Mouse (Mus musculus): Measurements from ENCODE around the gene Fam217a. TPM values are rescaled to one million over a fixed set of nuclear protein-coding genes. Genes with fewer than 3 reads are reported as not detected.
"Not testable (repeated sequence)": the region's sequence is repeated elsewhere in the genome, so short reads cannot be mapped to it uniquely, and the experiment has no call there.

Fam217a gene
- under 1 TPM in 1 of 2 experiments, not detected in 1; 0.56 TPM for polyA plus RNA-seq (2017; shearing (Covaris generic))

DNA sequence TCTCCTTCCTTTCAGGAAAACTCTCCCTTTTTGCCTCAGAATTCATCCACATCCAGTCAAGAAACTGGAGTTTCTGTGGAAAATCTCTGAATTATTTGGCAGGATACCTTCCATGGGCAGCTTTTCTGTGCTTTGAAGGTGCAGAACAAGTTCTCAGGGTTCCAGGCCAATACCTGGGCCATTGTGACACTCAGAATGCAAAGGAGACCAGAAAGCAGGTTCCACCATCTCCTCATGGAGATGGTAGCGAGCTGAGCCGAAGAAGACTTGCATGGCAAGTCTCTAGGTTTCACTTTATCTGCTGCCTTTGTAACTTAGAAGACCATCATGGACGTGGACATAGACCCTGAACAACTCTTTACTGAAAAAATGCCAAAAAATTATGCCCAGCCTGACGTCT lies at the start of gene Fam217a, which contains the start of gene 4933417A18Rik:
Gene Fam217a (minus strand): TSS at position 101 of the 400 bp plus-strand sequence.
Gene 4933417A18Rik (plus strand): TSS at position 200 of the 400 bp plus-strand sequence.
- no peak for ATAC-seq

DNA sequence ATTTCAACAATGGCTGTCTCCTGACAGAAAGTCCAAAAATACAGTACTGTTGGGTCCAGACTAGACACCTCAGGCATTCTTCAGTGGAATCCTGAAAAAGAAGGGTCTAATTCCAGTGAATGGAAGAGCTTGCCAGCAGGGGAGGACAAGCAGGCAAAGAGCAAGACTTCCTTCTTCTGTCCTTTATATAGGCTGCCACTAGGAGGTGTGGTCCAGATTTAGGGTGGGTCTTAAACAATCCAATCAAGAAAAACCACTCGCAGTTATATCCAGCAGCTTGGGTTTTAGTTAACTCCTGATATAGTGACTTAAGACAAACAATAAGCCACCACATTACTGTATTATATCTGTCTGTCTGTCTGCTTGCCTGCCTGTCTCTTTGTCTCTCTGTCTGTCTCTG lies 49.7 kb upstream of the Fam217a start:
- no peak for ATAC-seq

DNA sequence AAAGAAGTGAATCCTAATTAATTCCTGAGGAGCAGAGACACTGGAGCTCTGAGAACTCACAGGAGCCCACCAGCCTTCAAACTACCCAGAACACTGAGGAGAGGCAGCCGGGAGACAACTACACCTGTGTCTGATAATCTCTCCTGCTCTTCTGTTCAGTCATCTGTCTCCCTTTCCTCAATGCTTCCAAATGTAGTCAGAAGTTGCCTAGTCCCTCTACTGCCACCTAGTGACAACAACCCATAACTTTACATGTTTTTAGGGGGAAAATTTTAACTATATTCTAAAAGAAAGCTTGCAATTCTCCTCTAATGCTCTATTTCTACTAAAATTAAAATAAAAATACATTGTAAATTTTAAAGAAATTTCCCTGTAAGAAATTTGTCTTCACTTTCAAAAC lies 49.0 kb upstream of the Fam217a start:
- peak; percentile 56 for ATAC-seq

DNA sequence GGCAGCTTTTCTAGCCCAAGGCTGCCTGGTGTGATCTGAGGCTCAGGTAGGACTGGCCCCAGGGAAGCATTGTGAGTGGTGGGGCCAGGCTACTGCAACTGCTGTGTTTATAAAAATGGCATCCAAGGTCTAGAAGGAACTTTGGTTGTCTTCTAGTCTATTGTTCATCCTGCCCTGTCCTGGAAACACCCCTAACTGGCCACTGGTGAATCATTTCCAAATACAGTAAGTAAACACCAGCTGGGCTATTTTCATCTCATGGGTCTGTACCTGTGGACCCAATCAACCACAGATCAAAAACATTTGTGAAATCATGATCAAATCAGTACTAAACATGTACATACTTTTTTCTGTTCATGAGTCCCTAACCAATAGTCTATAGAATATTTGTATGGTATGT lies 48.3 kb upstream of the Fam217a start:
- ATAC-seq, result not testable (repeated sequence)

DNA sequence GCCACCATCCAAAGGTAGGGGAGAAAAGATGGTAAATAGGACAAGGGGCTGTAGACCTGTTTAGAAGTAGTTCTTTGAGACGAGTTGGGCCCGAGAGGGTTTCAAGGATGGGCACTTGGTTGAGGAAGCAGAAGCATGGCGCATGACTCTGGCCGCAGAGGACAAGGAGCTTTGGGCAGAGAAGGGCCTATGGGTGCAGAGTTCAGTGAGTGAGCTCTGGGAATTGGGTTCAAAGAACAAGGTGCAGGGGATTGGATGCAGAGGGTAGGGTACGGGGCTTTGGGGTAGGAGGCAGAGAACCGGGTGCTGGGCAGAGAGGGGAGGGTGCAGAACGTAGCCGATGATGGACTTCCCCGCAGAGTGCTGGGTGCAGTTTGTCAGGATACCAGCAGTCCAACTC lies 41.5 kb upstream of the Fam217a start:
- not testable (repeated sequence) for ATAC-seq

DNA sequence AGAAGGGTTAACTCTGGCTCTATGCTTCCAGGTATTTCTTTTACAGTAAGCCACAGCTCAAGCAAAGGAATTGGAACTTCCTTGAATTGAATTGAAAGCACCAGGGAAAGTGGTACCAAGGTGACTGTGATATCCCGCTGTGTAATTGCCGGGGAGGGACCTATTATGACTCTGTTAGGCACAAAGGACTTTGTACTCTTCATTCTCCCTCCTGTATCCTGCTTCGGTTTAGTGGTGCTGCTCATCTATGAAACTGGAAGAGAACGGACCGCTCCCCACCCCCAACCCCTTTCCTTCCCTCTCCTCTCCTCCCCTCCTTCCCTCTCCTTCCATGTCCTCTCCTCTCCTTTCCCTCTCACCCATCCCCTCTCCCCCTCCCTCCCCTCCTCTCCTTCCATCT lies 40.8 kb upstream of the Fam217a start:
- ATAC-seq, result no peak

DNA sequence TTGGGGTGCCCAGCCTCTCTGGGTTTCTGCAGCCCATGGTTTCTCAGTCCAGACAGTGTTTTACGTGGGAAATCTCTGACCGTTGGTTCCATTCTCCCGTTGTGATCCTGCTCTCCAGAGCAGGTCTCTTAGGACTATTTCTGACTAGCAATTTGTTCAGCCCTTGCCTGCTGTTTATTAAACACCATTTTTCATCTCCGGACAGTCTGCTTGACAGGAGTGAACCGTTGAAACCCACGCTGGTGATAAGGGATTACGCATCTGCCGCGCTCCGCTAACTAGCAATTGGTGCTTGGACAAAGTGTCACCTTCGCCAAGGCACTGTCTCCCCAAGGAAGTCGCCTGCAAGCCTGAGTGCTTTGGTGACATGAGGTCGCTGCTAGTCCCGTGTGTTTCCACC lies 40.3 kb upstream of the Fam217a start:
- no peak for ATAC-seq

DNA sequence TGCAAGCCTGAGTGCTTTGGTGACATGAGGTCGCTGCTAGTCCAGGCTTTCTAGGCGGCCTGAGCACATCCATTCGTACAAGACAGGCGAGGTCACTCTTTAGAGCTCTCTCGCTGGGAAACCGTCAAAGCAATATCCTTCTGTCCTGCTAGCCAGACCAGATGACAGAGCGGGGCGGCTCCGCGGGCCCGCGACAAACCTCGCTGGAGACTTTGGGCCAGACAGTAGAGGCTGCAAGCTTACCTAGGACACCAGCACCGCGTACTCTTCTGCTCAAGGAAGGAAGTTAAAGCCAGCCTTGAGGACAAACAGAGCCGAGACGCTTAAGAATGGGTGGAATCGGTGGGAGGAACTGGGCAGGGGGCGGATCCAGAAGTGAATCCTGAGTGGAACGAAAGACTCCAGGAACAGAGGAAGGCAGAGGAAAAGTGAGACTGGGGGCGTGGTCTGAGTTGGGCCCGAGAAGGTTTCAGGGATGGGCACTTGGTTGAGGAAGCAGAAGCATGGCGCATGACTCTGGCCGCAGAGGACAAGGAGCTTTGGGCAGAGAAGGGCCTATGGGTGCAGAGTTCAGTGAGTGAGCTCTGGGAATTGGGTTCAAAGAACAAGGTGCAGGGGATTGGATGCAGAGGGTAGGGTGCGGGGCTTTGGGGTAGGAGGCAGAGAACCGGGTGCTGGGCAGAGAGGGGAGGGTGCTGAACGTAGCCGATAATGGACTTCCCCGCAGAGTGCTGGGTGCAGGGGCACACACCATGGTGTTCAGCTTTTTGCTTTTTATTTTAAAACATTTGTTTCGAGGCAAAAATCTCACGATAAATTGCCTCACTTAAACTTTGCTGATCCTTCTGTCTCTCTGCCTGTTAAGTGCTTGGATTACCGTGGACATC lies 39.6 kb upstream of the Fam217a start, which contains the start of gene Eci3:
Gene Eci3 (minus strand): TSS at position 300 of the 887 bp plus-strand sequence.
- ATAC-seq, result no peak

DNA sequence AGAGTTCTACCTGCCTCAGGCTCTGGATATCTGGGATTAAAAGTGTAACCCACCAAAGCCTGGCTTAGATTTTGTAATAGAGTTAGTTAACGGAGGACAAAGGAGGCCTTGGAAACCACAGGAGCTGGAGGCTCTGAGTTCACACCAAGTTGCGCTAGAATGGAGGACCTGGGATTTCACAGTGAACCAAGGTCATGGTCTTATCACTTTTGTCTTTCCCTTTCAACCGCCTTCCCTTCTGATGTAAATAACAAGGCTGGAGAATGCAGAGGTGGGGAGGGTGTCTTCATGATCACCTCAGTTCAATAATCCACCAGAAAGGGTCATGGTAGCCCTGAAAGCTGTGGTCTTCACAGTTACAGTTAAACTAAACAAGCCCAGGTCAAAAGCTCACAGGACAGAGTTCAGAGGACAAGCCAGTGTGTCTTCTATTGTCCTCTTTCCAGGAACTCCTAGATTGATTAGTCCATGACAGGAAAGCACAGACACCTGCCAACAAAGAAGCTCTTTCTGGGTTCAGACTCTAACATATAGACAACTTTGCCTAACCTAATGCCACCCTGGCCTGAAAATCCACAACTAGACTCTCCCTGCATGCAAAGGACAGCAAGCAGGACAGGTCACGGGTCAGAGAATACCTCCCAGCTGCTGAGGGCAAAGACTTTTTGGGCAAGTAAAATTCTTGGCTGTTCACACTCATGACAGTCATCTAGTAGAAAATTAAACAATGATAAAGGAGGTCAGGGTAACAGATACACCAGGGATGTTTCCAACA lies 37.1 kb upstream of the Fam217a start:
- ATAC-seq, result no peak

DNA sequence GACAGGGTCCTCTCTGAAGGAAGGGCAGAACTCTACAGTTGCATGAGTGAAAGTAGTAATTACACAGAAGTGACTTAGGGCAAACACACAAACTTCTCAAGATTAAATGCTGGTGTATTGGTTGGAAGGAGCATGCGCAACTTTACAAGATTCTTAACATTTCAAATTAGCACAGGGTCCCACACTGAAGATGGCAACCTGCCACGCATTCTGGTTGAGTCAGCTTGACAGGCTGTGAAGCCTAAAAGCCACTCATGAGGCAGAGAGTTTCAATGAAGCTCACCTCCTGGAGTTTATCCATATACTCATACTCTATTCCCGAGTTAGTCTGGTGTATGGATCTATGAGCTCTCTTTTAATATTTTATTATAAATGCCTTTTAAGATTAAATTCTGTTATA lies 34.0 kb upstream of the Fam217a start:
- not testable (repeated sequence) for ATAC-seq

DNA sequence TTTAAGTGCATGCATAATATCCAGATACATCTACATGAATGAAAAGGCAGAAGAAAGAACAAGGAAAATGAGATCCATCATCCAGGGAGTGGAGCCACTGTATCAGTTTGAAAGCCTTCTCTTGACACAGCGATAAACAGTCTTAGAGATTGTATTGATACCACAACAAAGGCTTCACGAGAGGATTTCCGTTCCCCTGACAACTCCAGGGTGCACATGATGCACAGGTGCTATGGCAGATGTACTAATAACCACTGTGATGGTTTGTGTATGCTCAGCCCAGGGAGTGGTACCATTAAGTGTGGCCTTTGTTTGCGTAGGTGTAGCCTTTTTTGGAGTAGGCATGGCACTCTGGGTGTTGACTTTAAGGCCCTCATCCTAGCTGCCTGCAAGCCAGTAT lies 32.8 kb upstream of the Fam217a start:
- ATAC-seq, result peak; percentile 56

DNA sequence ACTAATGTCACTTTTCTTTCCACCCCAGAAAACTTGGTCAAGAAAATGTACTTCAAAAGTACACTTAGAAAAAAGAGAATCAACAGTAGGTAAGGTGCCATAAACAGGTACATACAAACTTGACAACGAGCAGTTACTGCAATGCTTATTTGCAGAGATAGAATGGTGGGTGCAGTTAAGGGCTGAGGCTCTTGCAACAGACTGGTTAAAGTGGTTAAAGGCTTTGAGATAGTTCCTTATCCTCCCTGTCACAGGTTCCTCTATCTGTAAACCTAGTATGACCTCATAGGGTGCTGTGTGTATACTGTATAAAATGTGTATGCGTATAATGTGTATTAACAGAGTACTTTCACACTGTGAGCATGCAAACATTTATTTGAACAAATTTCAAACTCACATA lies 27.3 kb upstream of the Fam217a start:
- ATAC-seq, result not testable (repeated sequence)

DNA sequence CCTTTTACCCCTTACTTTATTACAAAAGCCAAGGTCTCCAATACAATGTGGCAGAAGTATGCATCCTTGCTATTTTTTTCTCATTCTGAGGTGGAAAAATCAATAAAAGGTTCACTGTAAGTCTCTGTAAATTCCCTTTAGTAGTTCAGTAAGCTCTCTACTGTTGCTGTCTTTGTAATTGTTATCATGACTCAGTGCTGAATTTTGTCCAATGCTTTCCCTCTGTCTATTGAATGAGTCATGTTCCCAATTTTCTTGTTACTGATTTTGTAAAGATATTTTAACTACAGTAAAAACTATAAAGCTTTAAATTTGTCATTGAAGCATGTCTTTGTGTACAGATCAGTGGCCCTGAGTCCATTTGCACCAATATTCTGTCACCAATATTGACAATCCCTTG lies 18.3 kb upstream of the Fam217a start:
- no peak for ATAC-seq

DNA sequence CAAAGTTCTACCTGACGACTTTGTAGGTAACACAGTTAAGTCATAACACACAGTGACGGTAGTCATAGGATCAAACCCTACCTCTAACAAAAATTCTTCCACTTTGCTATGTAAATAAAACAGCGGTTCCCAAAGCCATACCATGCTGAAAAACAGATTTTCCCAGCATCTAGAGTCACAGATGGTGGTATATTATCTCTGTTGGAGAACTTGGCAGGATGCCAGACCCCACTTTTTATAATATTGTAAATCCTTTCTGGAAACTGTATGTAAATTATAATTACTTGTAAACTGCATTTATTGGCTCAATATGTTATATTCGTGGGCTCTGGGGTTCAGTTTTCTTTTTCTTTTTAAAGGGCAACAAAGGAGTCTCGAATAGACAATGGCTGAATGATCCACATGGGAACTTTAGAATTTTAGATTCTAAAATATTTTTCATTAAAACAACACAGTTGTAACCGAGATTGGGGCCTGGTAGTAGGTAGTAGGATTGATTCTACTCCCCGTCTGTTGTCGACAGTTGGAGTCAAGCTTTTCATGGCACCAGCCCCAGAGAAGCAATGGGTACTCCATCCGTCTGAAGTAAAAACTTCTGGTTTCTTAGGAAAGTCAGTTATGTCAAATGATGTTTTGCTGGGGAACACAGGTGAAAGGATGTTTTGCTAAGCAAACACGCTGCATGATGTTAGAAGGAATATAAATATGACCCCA lies 11.0 kb upstream of the Fam217a start:
- ATAC-seq, result no peak

DNA sequence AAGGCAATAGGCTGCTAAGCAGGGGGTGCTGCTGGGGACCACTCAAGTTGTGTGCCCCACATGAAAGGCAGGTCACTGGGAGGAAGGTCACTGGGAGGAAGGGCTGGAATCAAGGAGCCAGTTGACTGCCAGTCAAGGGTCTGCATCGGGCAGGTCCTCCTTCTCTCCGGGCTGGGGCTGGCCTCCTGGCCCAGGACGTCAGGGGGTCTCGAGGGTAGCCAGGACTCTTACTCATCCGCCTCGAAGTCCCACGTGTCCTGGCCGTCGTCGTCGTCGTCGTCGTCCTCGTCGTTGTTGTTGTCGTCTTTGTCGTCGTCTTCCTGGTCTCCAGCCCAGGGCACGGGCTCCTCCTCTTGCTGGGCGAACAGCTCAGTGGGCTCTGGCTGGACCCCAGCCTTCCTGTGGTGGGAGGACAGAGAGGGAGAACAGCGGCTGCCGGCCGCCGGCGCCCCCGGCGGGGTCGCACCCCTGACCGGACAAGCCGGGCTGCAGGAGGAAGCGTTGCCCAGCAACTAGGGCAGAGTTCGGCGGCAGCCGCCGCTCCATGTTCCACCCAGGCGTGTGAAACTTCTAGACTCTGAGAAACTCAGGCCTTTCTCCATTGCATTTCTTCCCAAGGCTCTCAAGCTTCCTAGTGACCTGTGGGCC lies 7.5 kb downstream of the Fam217a start:
- no peak for ATAC-seq

DNA sequence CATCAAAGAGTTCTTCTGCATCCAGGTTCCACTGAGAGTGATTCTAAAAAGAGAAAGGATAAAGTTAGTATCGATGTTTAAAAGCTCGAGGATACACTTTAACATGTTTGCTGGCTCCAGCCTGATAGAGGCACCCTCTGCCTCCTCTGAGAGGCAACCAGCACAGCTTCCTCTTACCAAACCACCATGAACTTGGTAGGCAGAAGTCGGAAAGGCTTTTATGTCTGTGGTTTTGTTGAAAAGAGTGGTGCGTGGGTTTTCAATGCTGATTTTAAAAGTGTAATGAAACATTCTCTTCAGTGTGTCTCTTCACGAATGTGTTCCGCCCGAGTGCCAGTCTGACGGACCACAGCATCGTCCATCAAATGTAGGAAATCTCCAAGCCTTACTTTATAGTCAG lies 9.5 kb downstream of the Fam217a start:
- ATAC-seq, result peak; percentile 60

DNA sequence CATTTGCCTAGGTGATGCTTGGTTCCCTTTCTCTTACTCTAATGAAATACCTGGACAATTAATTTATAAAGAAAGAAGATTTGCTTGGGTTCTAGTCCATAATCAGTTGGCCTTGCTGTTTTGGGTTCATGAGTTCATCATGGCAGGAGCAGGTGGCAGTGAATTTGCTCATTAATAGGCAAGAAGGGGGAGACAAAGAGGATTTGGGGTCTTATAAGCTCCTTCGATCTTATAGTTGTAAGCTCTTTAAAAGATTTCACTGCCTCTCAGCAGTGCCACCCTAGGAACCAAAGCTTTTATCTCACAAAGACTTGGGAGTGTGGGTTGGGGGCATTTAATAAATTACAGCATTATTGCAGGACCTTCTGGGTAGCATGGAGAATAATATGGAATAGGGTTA lies 31.2 kb downstream of the Fam217a start:
- no peak for ATAC-seq

DNA sequence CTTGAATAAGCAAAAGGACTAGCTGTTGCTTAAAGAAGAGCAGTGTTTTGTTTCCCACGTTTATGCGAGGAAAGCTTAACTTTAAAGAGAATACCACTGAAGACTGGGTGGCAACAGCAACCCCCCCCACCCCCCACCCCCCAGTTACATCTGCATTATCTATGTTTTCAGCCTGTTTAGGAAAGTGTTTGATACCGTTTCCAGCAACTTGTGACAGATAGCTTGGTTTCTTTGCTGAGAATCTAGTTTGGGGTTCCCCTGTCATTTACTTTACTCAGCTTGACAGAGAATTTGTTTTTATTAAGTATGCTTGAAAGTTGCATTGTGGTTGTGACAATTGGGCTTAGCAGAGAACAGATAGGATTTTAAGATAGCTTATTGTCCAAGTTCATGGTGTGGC lies 47.6 kb downstream of the Fam217a start:
- ATAC-seq, result no peak

DNA sequence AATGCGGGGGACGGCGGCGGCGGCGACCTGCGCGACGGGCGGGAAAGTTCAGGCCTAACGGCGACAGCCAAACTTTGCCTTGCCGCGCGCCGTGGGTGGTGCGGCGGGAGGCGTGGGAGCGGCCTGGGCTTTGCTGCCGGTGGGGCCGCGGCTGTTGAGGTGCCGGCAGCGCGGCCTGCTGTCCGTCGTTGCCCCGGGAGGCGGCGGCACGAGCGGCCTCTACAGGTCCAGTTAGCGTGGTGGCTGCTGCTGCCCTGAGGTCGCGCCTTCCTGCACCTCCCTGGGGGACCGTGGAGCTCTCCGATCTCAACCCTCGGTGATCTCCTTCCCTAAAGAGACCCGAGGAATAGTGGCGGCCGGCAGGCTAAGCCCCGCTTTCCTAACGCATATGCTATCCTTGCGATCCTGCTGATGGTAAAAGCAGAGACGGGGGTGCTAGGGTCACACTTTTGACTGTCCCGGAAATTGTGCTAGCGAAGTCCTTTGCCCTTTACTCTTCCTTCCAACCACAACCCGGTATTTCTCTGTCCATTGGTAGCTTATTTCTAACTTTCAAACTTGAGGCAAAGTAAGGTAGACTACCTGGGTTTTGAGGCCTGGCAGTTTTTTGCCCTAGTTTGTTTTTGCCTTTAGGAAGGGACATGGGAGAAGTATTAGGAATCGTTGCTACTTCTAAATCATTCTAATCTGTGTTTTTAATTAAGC lies 48.2 kb downstream of the Fam217a start:
- peak; percentile 27 for ATAC-seq

DNA sequence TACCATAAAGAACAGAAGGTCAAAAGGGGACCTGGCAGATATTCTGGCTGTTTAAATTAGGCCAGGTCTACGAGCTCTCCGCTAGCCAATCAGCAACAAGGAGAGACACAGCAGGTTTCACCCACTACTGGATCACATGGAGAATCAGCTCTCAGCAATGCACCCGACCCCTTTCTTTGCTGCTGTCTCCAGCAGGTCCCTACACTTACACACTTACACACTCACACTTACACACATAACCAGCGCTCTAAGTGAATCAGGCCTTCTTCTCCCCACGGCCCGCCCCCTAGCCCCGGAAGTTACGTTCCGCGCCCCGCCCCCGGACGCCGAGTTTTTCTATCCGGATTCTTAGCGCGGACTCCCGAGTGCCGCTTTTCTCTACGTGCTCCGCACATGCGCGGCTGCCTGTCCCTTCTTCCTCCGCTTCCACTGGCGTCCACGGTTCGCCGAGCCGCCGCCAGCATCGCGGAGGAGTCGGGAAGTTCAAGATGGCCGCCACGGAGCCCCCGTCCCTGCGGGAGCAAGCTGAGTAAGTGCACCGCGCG lies 48.9 kb downstream of the Fam217a start, which contains the start of gene Prpf4b:
Gene Prpf4b (plus strand): TSS at position 137 of the 545 bp plus-strand sequence.
- peak; percentile 77 for ATAC-seq

DNA sequence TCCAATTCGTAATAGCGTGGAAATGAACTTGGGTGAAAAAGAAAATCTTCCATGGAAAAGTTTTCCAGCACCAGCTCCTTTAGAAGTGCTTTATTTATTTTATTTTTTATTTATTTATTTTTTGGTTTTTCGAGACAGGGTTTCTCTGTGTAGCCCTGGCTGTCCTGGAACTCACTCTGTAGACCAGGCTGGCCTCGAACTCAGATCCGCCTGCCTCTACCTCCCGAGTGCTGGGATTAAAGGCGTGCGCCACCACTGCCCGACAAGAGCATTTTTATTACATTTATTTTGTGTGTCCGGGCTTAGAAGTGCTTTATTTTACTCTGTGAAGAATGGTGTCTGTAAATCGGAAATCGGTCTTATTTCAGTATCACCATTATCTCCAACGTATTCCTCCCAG lies 49.4 kb downstream of the Fam217a start:
- not testable (repeated sequence) for ATAC-seq
